Mouse (Mus musculus) CD8-positive naive resting alpha-beta T cell, adult 57 days (primary cell): ENCODE data around the gene Rdh5. TPM values are rescaled to one million over a fixed set of nuclear protein-coding genes. Genes with fewer than 3 reads are reported as not detected.

Experiments used
- total RNA-seq: library from RNA; stranded (reverse); gene quantifications from one replicate; pipeline ENCODE4 v1.2.4, GENCODE M21; 2023

Gene Rdh5
- total RNA-seq: 7.5 TPM

DNA sequence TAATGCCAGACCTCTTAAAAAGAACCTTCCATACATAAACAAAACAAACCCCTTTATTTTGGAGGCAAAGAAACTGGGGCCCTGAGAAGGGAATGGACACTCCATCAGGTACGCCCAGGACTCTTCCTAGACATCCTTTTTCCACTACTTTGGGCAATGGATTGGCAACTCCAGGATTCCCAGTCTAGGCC, at the start of gene Rdh5:
Gene Rdh5, minus strand, starts transcription at position 67 of the 191 bp plus-strand sequence.

DNA sequence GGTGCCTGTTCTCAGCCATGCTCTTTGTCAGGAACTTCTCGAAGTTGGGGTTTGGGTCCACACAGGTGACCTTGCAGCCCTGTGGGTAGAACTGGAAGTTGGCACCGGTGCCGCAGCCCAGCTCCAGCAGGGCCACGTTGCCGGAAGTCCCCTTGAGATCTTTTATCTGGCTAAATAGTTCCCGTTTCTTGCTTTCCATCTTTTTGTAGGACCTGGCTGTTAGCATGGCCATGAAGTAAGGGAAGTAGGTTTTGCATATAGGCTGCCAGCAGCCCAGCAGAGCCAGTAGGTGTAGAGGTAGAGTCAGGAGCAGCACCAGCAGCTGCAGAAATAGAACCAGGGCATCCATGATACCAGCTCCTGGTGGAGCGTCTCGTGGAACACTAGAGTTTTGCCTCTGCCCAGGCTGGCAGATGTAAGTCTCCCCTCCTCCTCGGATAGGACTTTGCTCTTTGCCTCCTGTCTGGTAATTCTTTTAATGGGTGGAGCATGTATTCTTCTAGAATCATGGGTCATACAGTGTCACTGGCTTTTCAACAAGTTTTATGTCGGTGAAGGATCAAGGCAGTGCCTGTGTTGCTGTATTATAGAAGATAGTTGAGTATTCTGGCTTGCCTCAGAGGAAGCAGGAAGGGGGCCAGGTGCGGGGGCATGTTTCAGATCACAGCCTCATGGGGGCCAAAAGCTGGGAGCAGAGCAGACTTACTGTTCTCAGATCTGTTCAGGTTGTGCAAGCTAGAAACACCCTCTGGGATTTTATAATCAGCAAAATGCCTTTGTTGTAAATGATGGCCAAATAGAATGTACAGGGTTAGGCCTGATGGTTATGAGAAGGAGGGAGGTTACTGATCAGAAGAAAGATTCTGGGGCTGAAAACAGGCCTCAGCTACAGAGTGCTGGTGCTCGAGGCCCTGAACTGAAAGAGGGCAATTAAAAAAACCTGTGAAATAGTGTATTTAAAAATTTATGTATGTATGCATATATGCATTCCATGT, 38.2 kb upstream of the Rdh5 start, which contains the start of gene Mettl7b:
Gene Mettl7b, minus strand, starts transcription at position 399 of the 995 bp plus-strand sequence.

DNA sequence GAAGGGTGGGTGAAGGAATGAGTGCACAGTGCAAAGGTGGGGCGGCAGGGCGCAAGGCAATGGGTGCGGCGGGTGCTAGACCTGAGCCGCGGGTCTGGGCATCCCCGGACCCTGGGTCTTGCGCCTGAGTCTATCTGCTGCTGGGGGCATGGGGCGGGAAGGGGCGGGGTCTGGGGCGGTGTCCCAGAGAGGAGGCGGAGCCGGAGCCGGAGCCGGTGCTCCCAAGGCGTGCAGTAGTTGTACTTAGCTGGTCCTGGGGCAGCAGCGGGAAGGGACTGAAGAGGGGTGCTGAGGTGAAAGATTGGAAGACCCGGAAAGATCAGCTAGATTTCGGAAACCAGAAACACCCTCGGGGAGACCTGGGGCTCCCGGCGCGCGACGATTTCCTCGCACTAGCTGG, 10.9 kb upstream of the Rdh5 start, which contains the start of gene Itga7:
Gene Itga7, plus strand, starts transcription at position 245 of the 400 bp plus-strand sequence.

DNA sequence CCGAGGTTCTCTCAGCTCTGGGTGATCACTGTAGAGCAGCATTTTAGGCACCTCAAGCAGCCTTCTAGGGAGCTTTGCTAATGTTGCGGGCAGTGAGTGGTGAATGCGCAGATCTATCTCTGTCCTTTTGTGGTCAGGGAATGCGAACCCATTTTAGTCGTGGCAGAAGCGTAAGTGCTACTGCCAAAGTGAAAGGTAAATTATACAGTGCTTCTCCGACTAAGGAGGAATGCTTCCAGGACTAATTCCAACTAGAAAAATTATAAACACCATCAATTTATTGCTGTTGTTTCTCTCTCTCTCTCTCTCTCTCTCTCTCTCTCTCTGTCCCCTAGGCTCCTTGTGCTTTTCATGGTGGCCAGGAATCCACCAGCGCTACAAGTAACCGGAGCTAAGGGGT, 1.2 kb upstream of the Rdh5 start, which contains the start of gene Bloc1s1:
Gene Bloc1s1, minus strand, starts transcription at position 101 of the 400 bp plus-strand sequence.

DNA sequence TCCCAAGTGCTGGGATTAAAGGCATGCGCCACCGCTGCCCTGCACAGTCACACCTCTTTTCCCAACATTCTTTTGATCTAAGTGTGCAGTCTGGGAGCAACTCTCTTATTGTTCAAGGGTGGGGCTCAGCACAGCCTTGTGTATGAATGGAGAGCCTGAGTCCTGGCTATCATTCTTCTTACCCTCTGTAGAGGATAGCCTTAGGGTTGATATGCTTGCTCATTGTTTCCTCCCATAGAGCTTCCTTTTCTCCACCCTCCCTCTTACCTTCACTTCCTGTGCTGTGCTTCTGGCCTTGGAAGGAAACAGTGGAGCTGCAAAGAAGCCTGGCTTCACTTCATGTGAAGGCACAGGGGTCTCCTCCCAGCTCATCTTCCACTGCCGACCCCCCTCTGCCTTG, 22.0 kb downstream of the Rdh5 start, which contains the start of gene Cd63:
Gene Cd63, plus strand, starts transcription at position 292 of the 400 bp plus-strand sequence.

DNA sequence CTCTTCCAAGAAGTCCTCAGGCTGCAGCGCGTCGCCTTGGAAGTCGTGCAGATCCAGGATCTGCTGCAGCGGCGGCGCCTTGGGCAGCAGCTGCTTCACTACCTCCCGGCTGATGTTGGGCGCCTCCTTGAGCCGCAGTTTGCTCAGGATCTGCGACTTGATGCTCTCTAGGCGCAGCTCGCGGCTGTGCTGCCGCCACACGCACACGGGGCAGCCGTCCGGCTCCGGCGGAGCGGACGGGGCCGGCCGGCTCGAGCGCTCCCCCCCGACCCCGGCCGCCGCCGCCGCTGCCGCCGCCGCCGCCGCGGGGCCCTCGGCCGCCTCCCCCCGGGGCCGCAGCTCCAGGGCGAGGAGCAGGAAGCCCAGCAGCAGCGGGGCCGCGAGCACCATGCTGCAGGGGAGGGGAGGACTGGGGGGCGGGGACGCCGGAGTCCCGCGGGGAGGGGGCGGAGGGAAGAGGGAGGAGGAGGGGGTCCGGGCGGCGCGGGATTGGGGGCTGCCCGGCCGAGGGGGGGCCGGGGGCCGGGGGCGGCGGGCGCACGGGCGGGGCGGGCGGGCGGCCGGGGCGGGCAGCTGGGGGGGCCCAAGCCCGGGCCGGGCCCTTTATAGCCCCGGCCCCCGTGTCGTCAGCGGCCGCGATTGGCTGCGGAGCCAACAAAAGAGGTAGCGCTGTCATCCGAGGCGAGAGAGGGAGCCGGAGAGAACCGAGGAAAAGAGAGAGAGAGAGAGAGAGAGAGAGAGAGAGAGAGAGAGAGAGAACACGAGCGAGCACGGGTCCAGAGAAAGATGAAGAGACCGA, 31.2 kb downstream of the Rdh5 start, which contains the start of gene Gdf11:
Gene Gdf11, minus strand, starts transcription at position 423 of the 799 bp plus-strand sequence.

Other genes starting within 250 kb of the Rdh5 start
- gene Suox, start 248.8 kb downstream of the Rdh5 start, total RNA-seq: 10.3 TPM
- 32.0 TPM for gene Rab5b, start 226.6 kb downstream of the Rdh5 start, total RNA-seq
- not detected for gene Pmel, start 218.7 kb downstream of the Rdh5 start, total RNA-seq
- gene Cdk2, start 217.9 kb downstream of the Rdh5 start, total RNA-seq: 21.7 TPM
- 775 TPM for gene Dgka, start 178.0 kb downstream of the Rdh5 start, total RNA-seq
- 81.7 TPM for gene Pym1, start 175.0 kb downstream of the Rdh5 start, total RNA-seq
- 0.24 TPM for gene Mmp19, start 132.0 kb downstream of the Rdh5 start, total RNA-seq
- gene Dnajc14, start 118.8 kb downstream of the Rdh5 start, total RNA-seq: 56.7 TPM
- gene Tmem198b, start 118.5 kb downstream of the Rdh5 start, total RNA-seq: 10.0 TPM
- 61.5 TPM for gene Sarnp, start 105.6 kb downstream of the Rdh5 start, total RNA-seq
- gene Ormdl2, start 101.2 kb downstream of the Rdh5 start, total RNA-seq: 23.2 TPM
- 6.6 TPM for gene Gdf11, start 31.2 kb downstream of the Rdh5 start, total RNA-seq
- 0.52 TPM for gene Cd63, start 21.9 kb downstream of the Rdh5 start, total RNA-seq
- gene Bloc1s1, start 1.1 kb upstream of the Rdh5 start, total RNA-seq: 54.5 TPM
- gene Itga7, start 10.9 kb upstream of the Rdh5 start, total RNA-seq: 3.3 TPM
- gene Mettl7b, start 38.1 kb upstream of the Rdh5 start, total RNA-seq: not detected
- 4.0 TPM for gene Olfr9, start 66.5 kb upstream of the Rdh5 start, total RNA-seq
- gene Olfr763, start 87.9 kb upstream of the Rdh5 start, total RNA-seq: 1.0 TPM
- not detected for gene Olfr764-ps1, start 117.0 kb upstream of the Rdh5 start, total RNA-seq
- not detected for gene Olfr765, start 127.1 kb upstream of the Rdh5 start, total RNA-seq
- not detected for gene Olfr766-ps1, start 146.1 kb upstream of the Rdh5 start, total RNA-seq
- gene Olfr767, start 160.0 kb upstream of the Rdh5 start, total RNA-seq: not detected
- gene Olfr768, start 176.5 kb upstream of the Rdh5 start, total RNA-seq: not detected
- not detected for gene Olfr769, start 195.0 kb upstream of the Rdh5 start, total RNA-seq
- not detected for gene Olfr770, start 216.1 kb upstream of the Rdh5 start, total RNA-seq
- gene Olfr771, start 241.9 kb upstream of the Rdh5 start, total RNA-seq: not detected